Mouse (Mus musculus): ENCODE measurements around the gene Pawr. TPM values are rescaled to one million over a fixed set of nuclear protein-coding genes. Genes with fewer than 3 reads are reported as not detected.
A peak's percentile ranks its signal among the peaks of the same experiment; 100 is the strongest.

Gene Pawr
- polyA plus RNA-seq, 1 experiment from 2014 or later, result 3.8 TPM

DNA sequence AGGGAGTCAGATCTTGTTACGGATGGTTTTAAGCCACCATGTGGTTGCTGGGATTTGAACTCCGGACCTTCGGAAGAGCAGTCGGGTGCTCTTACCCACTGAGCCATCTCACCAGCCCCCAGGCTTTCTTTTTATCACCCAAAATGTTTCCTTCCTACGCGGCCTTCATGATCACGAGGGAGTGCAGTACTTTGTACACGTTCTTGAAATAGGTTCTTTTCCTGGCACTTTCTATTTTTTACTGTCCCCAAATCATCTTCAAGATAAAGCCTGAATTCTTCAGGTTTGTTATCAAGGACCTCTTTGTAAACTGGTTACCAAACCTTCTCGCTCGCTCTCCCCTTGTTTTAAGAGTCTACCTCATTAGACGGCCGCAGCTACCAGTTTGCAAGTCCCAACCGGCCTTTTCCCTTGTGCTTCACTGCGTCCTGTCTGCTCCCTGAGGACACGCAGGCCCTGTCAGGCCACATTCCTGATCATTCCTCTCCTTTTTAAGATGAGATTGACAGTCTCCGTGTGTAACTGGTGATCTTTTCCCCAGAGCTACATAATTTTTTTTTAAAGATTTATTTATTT is 38.2 kb upstream of the Pawr start:
- no peaks in the 10 kb centered on the region for H3K36me3 ChIP-seq
- no peaks in the 10 kb centered on the region for H3K4me1 ChIP-seq (replicated peaks)
- no peak overlapping the region for H3K27ac ChIP-seq (replicated peaks)
- no peak overlapping the region for H3K9ac ChIP-seq
- no peaks in the 10 kb centered on the region for H3K27me3 ChIP-seq
- H3K9me3 ChIP-seq, result no peaks in the 10 kb centered on the region
- 96% methylated on average over 16 of the region's 16 CpGs for WGBS
- no peak for ATAC-seq (ENCODE audit: low FRiP score, low read depth)
- no peak overlapping the region for H3K4me2 ChIP-seq
- H3K4me3 ChIP-seq, result no peak overlapping the region

DNA sequence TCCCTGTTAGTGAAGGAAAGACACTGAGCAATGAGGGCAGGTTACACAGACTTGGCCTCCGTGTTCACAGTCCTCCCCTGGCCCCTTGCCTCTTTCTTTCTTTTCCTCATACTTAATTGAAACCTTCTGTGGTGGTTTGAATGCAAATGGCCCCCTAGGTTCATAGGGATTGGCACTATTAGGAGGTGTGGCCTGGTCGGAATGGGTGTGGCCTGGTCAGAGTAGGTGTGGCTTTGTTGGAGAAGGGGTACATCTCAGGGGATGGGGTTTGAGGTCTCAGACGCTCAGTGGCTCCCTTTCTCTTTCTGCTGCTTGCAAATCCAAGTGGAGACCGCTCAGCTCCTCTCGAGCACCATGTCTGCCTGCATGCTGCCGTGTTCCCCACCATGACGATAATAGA is 37.2 kb upstream of the Pawr start:
- Histone ChIP-seq H3K4me2 (no peak overlapping the region), H3K36me3 (no peaks in the 10 kb centered on the region), H3K4me1 (replicated peaks) (no peaks in the 10 kb centered on the region), H3K9ac (no peak overlapping the region), H3K9me3 (no peaks in the 10 kb centered on the region), H3K27me3 (no peaks in the 10 kb centered on the region), H3K27ac (replicated peaks) (no peak overlapping the region), H3K4me3 (no peak overlapping the region)
- no peak for ATAC-seq (ENCODE audit: low FRiP score, low read depth)
- WGBS, result 85% methylated on average over 7 of the region's 7 CpGs

DNA sequence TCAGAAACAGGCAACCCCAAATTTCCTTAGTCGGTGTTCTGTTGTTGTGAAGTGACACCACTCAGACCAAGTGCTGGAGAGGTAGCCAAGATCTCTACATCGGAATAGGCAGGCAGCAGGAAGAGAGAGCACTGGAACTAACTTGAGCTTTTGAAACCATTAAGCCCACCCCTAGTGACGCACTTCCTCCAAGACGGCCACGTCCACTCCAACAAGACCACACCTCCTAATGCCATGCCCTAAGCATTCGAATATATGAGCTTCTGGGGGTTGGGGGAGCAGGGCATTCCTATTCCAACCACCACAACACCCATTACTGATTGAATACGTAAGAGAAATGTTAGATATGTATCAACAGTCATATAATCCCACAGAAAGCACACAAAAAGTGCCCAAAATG is 35.5 kb upstream of the Pawr start:
- WGBS, result 91% methylated on average over 7 of the region's 7 CpGs

DNA sequence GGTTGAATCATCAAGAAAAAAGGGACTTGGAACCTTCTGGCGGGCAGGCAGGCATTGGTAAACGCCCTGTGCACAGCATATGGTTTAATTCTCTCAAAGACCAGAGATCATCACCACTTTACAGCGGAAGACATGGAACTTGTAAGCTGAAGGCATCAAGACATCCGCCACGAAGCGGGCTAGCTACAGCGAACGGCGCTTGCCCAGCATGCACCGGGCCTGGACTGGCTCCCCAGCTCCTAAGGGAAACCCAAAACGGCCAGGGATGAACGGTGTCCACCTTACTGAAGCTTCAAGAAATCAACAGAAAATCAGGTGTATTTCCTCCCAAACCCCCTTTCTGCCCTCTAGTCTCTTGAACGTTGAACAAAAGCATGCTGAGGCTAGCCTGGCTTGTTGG is 33.7 kb upstream of the Pawr start:
- WGBS, result 96% methylated on average over 13 of the region's 13 CpGs
- no peak for ATAC-seq (ENCODE audit: low FRiP score, low read depth)
- Histone ChIP-seq H3K27me3 (no peaks in the 10 kb centered on the region), H3K4me2 (no peak overlapping the region), H3K36me3 (no peaks in the 10 kb centered on the region), H3K4me1 (replicated peaks) (no peaks in the 10 kb centered on the region), H3K27ac (replicated peaks) (no peak overlapping the region), H3K4me3 (no peak overlapping the region), H3K9me3 (no peaks in the 10 kb centered on the region), H3K9ac (no peak overlapping the region)

More for the DNA sequence above, 35.5 kb upstream of the Pawr start:
- H3K9ac ChIP-seq, result no peak overlapping the region
- ATAC-seq (ENCODE audit: low FRiP score, low read depth), result no peak
- H3K27me3 ChIP-seq, result no peaks in the 10 kb centered on the region
- no peak overlapping the region for H3K27ac ChIP-seq (replicated peaks)
- no peaks in the 10 kb centered on the region for H3K4me1 ChIP-seq (replicated peaks)
- no peaks in the 10 kb centered on the region for H3K36me3 ChIP-seq
- no peak overlapping the region for H3K4me2 ChIP-seq
- H3K4me3 ChIP-seq, result no peak overlapping the region
- no peaks in the 10 kb centered on the region for H3K9me3 ChIP-seq

DNA sequence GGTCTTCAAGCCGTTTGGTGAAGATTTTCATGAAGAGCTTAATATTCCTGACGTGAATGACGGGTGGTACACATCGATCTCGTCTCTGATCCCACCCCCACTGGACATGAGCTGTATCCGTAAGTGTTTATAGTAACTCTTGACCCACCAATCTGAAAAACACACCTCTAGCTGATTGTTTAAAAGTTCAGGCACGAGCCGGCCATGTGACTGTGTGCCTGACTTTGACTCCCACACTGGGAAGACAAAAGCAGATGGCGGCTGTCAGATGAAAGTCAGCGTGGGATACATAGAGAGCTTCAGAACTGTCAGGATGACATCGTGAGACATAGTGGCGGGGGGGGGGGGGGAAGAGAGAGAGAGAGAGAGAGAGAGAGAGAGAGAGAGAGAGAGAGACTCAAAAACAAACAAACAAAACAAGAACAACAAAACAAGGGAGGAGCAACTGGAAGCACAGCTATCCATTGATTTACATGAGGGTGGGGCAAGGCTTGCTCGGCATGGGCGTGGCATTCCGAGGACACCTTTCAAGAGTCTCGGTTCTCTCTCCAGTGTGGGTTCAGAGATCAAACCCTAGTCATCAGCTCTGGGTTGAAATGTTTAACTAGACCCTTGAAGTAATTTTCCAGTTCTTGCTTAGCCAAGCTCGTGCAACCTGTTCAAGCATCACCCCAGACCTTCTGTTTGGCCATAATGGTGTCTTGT is 32.9 kb upstream of the Pawr start:
- H3K4me1 ChIP-seq (replicated peaks), result no peaks in the 10 kb centered on the region
- no peaks in the 10 kb centered on the region for H3K9me3 ChIP-seq
- H3K4me2 ChIP-seq, result no peak overlapping the region
- no peak for ATAC-seq (ENCODE audit: low FRiP score, low read depth)
- H3K36me3 ChIP-seq, result no peaks in the 10 kb centered on the region
- H3K27me3 ChIP-seq, result no peaks in the 10 kb centered on the region
- H3K4me3 ChIP-seq, result no peak overlapping the region
- no peak overlapping the region for H3K9ac ChIP-seq
- WGBS, result 81% methylated on average over 16 of the region's 17 CpGs
- H3K27ac ChIP-seq (replicated peaks), result no peak overlapping the region

DNA sequence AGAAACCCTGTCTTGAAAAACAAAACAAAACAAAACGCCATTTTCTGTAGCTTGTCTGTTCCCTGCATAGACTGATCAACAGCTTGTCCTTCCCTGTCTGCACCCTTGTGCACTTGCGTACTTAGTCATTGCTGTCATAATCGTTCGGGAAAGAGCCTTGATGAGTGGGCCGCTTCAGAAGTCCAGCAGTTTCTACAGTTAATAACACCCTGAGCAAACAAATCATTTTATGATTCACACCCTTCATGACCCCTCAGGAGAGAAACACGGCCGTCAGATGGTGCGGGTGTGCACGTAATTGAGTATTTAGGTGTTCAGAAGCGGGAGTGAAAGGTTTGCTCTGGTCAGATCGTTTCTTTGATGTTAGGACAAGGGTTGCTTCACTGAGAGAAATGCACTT is 32.1 kb upstream of the Pawr start:
- 87% methylated on average over 11 of the region's 11 CpGs for WGBS
- Histone ChIP-seq H3K27ac (replicated peaks) (no peak overlapping the region), H3K9ac (no peak overlapping the region), H3K4me1 (replicated peaks) (no peaks in the 10 kb centered on the region), H3K4me2 (no peak overlapping the region), H3K36me3 (no peaks in the 10 kb centered on the region), H3K9me3 (no peaks in the 10 kb centered on the region), H3K4me3 (no peak overlapping the region), H3K27me3 (no peaks in the 10 kb centered on the region)
- no peak for ATAC-seq (ENCODE audit: low FRiP score, low read depth)

DNA sequence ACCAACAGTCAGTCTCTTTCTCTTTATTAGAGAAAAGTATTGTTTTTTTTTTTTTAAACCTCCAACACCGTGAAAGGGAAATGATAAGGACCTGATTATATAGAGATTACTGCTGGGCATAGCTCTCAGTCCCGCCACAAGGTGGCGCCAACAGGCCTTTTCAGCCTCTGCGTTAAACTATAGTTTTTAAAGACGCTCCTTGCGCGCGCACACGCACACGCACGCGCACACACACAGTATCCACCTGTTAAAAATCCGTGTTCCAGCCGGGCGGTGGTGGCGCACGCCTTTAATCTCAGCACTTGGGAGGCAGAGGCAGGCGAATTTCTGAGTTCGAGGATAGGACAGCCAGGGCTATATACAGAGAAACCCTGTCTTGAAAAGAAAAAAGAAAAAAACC is 31.1 kb upstream of the Pawr start:
- 13% methylated on average over 19 of the region's 19 CpGs for WGBS
- peak overlapping the region; percentile 48 for H3K4me2 ChIP-seq
- H3K4me3 ChIP-seq, result 0 out of 2 replicates have a peak overlapping the region, but pooled peaks have one; percentile 9
- H3K36me3 ChIP-seq, result no peaks in the 10 kb centered on the region
- H3K9me3 ChIP-seq, result no peaks in the 10 kb centered on the region
- no peak overlapping the region for H3K9ac ChIP-seq
- H3K4me1 ChIP-seq (replicated peaks), result no peaks in the 10 kb centered on the region
- no peaks in the 10 kb centered on the region for H3K27me3 ChIP-seq
- H3K27ac ChIP-seq (replicated peaks), result no peak overlapping the region
- peak; percentile 76 for ATAC-seq (ENCODE audit: low FRiP score, low read depth)

DNA sequence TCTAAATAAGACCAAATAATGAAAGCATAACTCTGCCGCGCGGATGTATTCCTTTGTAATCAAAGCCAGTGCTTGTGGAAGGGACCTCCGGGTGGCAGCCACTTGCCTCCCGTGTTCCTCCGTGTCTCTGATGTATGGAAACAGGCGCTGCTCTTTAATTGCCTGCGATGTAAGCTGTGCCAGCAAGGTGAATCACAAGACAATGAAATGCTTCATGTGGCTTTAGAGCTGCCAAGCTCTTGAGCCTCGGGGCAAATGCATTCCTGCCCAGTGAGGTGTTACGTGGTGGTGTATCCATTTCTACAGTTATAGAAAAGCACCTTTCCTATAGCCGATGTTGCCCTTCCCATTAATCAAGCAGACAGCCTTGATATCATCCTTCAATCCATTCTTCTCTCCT is 24.1 kb upstream of the Pawr start:
- Histone ChIP-seq H3K4me1 (replicated peaks) (no peaks in the 10 kb centered on the region), H3K36me3 (no peaks in the 10 kb centered on the region), H3K9me3 (no peaks in the 10 kb centered on the region), H3K27ac (replicated peaks) (no peak overlapping the region; the same call in 1 of the 2 replicates), H3K4me3 (no peak overlapping the region), H3K27me3 (no peaks in the 10 kb centered on the region), H3K9ac (no peak overlapping the region), H3K4me2 (no peak overlapping the region)
- WGBS, result 58% methylated on average over 11 of the region's 11 CpGs
- ATAC-seq (ENCODE audit: low FRiP score, low read depth), result no peak

DNA sequence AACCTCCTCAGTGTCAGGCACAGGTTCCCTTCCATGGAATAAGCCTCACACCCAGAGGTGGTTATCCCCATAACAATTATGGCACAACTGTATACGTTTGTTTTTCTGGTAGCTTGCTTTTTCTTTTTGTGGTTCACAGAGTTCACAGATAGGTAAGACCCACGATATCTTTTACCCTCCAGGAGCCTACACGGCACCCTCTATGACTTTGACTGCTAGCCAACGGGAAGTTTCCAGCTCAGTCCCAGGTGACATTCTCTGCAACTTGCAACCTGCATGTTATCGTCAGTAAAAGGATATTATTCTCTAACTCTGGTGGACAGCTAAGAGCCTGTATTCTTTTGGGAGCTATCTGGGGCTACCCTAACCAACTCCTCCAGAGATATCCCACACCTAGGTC is 21.7 kb upstream of the Pawr start:
- Histone ChIP-seq H3K4me3 (no peak overlapping the region), H3K36me3 (no peaks in the 10 kb centered on the region), H3K9me3 (no peaks in the 10 kb centered on the region), H3K9ac (no peak overlapping the region), H3K4me1 (replicated peaks) (no peaks in the 10 kb centered on the region), H3K4me2 (no peak overlapping the region), H3K27me3 (no peaks in the 10 kb centered on the region), H3K27ac (replicated peaks) (no peak overlapping the region)
- no peak for ATAC-seq (ENCODE audit: low FRiP score, low read depth)
- 92% methylated on average over 5 of the region's 5 CpGs for WGBS

DNA sequence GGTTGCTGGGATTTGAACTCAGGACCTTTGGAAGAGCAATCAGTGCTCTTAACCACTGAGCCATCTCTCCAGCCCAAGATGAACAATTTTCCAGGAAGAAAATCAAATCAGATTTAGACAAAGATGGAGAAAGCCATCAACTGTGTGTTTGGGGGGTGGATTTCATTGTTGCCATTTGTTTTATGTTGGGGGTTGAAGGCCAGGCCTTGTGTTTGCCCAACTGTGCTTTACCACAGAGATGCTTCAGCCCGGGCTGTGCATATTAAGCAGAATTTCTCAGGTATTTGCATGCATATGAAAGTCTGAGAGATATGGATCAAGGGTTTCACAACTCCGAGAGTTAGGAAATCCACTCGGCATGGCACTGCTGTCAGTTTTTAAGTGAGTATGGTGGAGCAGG is 20.5 kb upstream of the Pawr start:
- Histone ChIP-seq H3K9me3 (no peaks in the 10 kb centered on the region), H3K4me3 (no peak overlapping the region), H3K27me3 (no peaks in the 10 kb centered on the region), H3K4me1 (replicated peaks) (no peaks in the 10 kb centered on the region), H3K4me2 (no peak overlapping the region), H3K36me3 (no peaks in the 10 kb centered on the region), H3K9ac (no peak overlapping the region), H3K27ac (replicated peaks) (no peak overlapping the region)
- no peak for ATAC-seq (ENCODE audit: low FRiP score, low read depth)
- 96% methylated on average over 3 of the region's 3 CpGs for WGBS

DNA sequence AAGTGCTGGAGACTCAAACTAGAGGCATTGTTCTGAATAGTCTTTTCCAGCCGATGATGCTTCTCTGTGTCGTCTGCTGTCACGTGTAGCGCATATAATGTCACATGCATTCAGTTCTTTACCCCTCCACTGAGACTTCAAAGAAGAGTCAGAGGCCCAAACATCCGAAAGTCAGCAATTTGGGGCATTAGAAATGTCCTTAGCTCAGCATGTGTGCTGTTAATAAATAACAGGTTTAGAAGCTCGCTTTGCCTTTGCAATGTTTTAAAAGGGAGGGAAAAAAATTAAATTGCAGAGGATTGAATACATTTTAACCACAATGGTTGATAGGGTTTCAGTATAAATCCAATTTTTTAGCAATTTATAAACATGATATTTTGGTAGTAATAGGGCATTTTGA is 18.1 kb upstream of the Pawr start:
- Histone ChIP-seq H3K27me3 (no peaks in the 10 kb centered on the region), H3K4me2 (no peak overlapping the region), H3K9me3 (no peaks in the 10 kb centered on the region), H3K27ac (replicated peaks) (no peak overlapping the region), H3K4me3 (no peak overlapping the region), H3K36me3 (no peaks in the 10 kb centered on the region), H3K9ac (no peak overlapping the region), H3K4me1 (replicated peaks) (no peaks in the 10 kb centered on the region)
- no peak for ATAC-seq (ENCODE audit: low FRiP score, low read depth)
- WGBS, result 35% methylated on average over 6 of the region's 6 CpGs

DNA sequence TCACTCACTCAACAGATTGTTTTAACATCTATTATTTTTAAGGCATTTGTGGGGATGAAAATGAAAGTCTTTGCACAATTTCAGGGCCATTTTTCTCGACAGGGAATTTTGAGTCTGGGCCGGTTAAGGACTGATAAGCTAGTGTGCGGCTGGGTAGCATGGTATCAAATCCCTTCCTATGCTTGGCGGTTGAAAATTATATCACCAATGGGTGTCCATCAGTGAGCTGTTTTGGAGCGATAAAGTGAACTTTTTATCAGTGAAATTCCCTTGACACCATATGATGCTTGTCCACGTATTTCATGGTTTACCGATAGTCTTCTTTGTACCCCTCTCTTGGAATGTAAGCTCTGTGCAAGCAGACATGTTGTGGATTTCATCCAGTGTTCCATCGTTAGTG is 17.5 kb upstream of the Pawr start:
- Histone ChIP-seq H3K27ac (replicated peaks) (no peak overlapping the region), H3K36me3 (no peaks in the 10 kb centered on the region), H3K4me2 (no peak overlapping the region), H3K9me3 (no peaks in the 10 kb centered on the region), H3K9ac (no peak overlapping the region), H3K4me3 (no peak overlapping the region), H3K4me1 (replicated peaks) (no peaks in the 10 kb centered on the region), H3K27me3 (no peaks in the 10 kb centered on the region)
- ATAC-seq (ENCODE audit: low FRiP score, low read depth), result no peak
- 89% methylated on average over 8 of the region's 8 CpGs for WGBS

DNA sequence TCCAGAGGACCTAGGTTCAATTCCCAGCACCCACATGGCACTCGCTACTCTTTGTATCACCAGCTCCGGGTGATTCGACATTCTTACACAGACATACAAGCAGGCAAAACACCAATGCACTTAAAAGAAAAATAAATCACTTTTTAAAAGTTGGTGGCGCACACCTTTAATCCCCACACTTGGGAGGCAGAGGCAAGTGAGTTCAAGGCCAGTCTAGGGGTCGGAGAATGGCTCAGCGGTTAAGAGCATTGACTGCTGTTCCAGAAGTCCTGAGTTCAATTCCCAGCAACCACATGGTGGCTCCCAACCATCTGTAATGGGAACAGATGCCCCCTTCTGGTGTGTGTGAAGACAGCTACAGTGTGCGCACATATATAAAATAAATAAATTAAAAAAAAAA is 16.7 kb upstream of the Pawr start:
- Histone ChIP-seq H3K4me1 (replicated peaks) (no peaks in the 10 kb centered on the region), H3K4me3 (no peak overlapping the region), H3K4me2 (no peak overlapping the region), H3K27ac (replicated peaks) (no peak overlapping the region), H3K27me3 (no peaks in the 10 kb centered on the region), H3K9ac (no peak overlapping the region), H3K9me3 (no peaks in the 10 kb centered on the region), H3K36me3 (no peaks in the 10 kb centered on the region)
- ATAC-seq (ENCODE audit: low FRiP score, low read depth), result no peak
- 98% methylated on average over 7 of the region's 7 CpGs for WGBS
